ENCODE assay signal across 13 mouse cellular contexts in the genomic region with DNA sequence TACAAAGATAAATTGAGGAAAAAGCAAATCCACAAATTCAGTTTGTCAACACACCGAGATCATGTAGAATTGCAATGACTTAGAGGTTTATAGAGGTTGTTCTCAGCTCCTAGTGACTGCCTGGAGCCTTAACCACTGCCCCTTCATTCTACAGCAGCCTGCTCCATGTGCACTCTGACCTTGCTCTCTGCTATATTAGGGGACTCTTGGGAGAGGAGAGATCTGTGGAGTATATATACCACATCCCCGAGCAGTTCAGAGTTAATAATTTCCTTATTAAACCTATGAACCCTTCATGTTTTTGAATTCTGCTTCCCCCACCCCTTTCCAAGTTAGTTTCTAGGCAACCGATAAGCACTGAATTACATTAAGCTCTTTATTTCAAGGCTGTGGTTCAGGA.
"Had no signal": no experiment of that assay in that cellular context is flagged by ENCODE, and none has a peak within 500 bp of the region (broad histone marks: within the 10 kb centered on the region; RNA-seq: fewer than 3 reads in every experiment).

No protein-coding gene starts in this region.

- H3K4me1 ChIP-seq: kidney, embryonic 15.5 days; limb, embryonic 10.5 days; liver, embryonic 15.5 days; neural tube, embryonic 12.5 days had no signal

- H3K9ac ChIP-seq: kidney, embryonic 15.5 days; liver, embryonic 15.5 days; neural tube, embryonic 12.5 days had no signal

- H3K27me3 ChIP-seq: kidney, embryonic 15.5 days; liver, embryonic 15.5 days; neural tube, embryonic 12.5 days had no signal

- DNase-seq: kidney, adult 2 months; kidney, postnatal 25 days; lung, adult 2 months; lung, postnatal 36 days; thymus, adult 18-20 months; thymus, postnatal 14 days had no signal

- H3K4me3 ChIP-seq: kidney, embryonic 15.5 days; left cerebral cortex, adult 2 months; limb, embryonic 10.5 days; liver, embryonic 15.5 days; neural tube, embryonic 12.5 days had no signal

- H3K9me3 ChIP-seq: kidney, embryonic 15.5 days; limb, embryonic 10.5 days; liver, embryonic 15.5 days; neural tube, embryonic 12.5 days had no signal

- H3K4me2 ChIP-seq: kidney, embryonic 15.5 days; liver, embryonic 11.5 days; liver, embryonic 15.5 days; neural tube, embryonic 12.5 days had no signal

- H3K27ac ChIP-seq: kidney, embryonic 15.5 days; left cerebral cortex, adult 2 months; limb, embryonic 10.5 days; liver, embryonic 15.5 days; neural tube, embryonic 12.5 days had no signal

- ATAC-seq: lung, postnatal 0 days had no signal

- H3K36me3 ChIP-seq: kidney, embryonic 15.5 days; limb, embryonic 10.5 days; liver, embryonic 15.5 days; neural tube, embryonic 12.5 days had no signal
